Mouse (Mus musculus) olfactory bulb, adult 2 months (tissue): ENCODE measurements around the gene Sox6.

Experiments
- CTCF ChIP-seq: fragments of 200-500 bp; IDR thresholded peaks from 2 replicates; pipeline ENCODE4 v1.5.1; 2012; ENCODE audit warnings: low read depth, mild to moderate bottlenecking, low read length, moderate library complexity; ENCODE audit not compliant: insufficient read depth
- POLR2A ChIP-seq: fragments of 200-500 bp; IDR thresholded peaks from 2 replicates; pipeline ENCODE4 v1.6.1; 2012; ENCODE audit warnings: mild to moderate bottlenecking, low read depth, low read length, moderate library complexity; ENCODE audit not compliant: insufficient read depth

DNA sequence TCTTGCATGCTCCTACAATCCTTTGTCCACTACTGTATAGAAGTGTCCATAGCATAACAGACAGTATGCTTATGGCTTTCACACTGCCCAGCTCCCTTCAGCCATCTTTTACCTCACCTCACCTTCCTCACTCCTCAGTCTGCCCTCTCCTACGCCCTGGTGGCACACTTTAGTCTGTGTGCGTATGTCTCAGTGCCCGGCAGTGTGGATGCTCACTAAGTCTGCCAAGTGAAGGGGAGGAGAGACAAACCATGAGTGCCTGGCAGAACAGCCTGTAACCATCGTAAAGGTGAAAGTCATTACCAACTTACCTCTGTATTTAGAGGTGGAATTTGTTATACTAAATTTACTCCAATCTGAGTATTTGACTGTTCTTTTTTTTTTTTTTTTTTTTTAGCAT is 35.9 kb downstream of the Sox6 start:
- TF ChIP-seq CTCF, result no peak
- TF ChIP-seq POLR2A, result no peak
